Comparison of ENCODE assay signal across 8 mouse cellular contexts in the genomic region with DNA sequence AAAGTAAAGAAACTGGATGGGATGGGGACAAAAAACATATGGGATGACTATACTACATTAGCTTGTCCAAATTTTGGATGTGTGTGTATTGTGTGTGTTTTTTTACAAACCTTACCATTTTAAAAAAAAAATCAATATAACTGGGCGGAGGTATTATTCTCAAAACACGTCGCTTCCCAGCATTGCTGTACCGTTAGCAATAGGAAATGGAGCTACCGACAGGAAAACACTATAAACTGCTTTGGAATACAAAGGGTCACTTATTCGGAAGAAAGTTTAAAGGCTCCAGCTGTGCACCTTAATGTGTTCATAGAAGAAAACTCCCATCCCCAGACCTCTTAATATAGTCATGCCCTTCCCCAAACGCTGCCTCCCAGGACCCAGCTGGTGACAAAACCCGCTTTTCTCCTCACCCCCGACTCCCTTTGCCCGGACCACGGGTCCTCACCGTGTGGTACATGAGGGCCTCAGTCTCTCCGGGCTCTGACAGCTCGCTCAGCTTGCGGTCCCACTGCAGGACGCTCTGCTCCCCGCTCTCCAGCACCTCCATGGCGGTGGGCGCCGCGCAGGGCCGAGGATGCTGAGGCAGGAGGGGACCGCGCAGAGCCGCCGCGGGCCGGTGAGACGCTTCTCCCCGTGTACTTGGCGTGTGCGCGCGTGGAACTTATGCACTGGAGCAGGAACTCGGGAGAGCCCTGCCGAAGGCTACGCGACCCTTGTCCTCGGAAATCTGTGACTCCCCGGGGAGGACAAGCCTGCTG. TPM values are rescaled to one million over a fixed set of nuclear protein-coding genes. Genes with fewer than 3 reads are reported as not detected.
A peak's percentile ranks its signal among the peaks of the same experiment; 100 is the strongest.
DNase-seq lines count a peak whose midpoint lies in the region; ATAC-seq and TF ChIP-seq lines count a peak whose summit lies in the region.

No protein-coding gene starts in this region.

- H3K4me1 ChIP-seq in embryonic facial prominence, embryonic 15.5 days = peaks cover 32% of the 10 kb centered on the region
- no peaks in the 10 kb centered on the region for H3K4me1 ChIP-seq in hindbrain, embryonic 11.5 days (replicated peaks; ENCODE audit: control insufficient read depth, insufficient read depth, low read length)
- H3K4me1 ChIP-seq in liver, embryonic 16.5 days (ENCODE audit: control insufficient read depth, low read depth, low read length) = peaks cover 4% of the 10 kb centered on the region; the same call in 1 of the 2 replicates
- peaks cover 2% of the 10 kb centered on the region; the same call in 1 of the 2 replicates for H3K4me1 ChIP-seq in spleen, adult 2 months (ENCODE audit: control insufficient read depth, insufficient read depth, insufficient read length)

- DNase-seq in layer of hippocampus, adult 2 months (ENCODE audit: low spot score in 2 of 2) = peak in 1 of 2 experiments; percentile 25
- DNase-seq in layer of hippocampus, postnatal 14 days (ENCODE audit: low spot score in 2 of 2) = no peak
- peak; percentile 32 for DNase-seq in T-cell, adult 2 months (ENCODE audit: low spot score)
- peak; percentile 56 for DNase-seq in hindbrain, embryonic 11.5 days (ENCODE audit: low spot score)
- DNase-seq in spleen, adult 2 months (ENCODE audit: low read depth in 1 of 2, low spot score in 2 of 2) = peak in 1 of 2 experiments; percentile 32
- DNase-seq in urinary bladder, postnatal 36 days (ENCODE audit: low spot score in 2 of 2) = no peak

- peak overlapping the region; percentile 66 for H3K4me2 ChIP-seq in embryonic facial prominence, embryonic 15.5 days (replicated peaks)
- H3K4me2 ChIP-seq in hindbrain, embryonic 11.5 days (replicated peaks; ENCODE audit: low read depth, low read length) = peak overlapping the region; percentile 88
- H3K4me2 ChIP-seq in liver, embryonic 16.5 days (ENCODE audit: low read depth, low read length) = peak overlapping the region; percentile 91

- TF ChIP-seq POLR2A in spleen, adult 2 months (IDR thresholded peaks at IDR 0.05; ENCODE audit: low read depth, low read length) = no peak

- H3K9ac ChIP-seq in embryonic facial prominence, embryonic 15.5 days = peak overlapping the region; percentile 85
- H3K9ac ChIP-seq in hindbrain, embryonic 11.5 days (ENCODE audit: low read depth, low read length) = peak overlapping the region; percentile 60
- H3K9ac ChIP-seq in liver, embryonic 16.5 days (ENCODE audit: low read depth, low read length) = peak overlapping the region; percentile 75

- peak; percentile 44 for ATAC-seq in embryonic facial prominence, embryonic 15.5 days (ENCODE audit: insufficient number of reproducible peaks, low FRiP score, low TSS enrichment, low read depth)
- ATAC-seq in hindbrain, embryonic 11.5 days (ENCODE audit: low FRiP score) = peak; percentile 64
- ATAC-seq in liver, embryonic 16.5 days (ENCODE audit: low read depth) = peak; percentile 9; the same call in 1 of the 2 replicates

- H3K27ac ChIP-seq in layer of hippocampus, adult 2 months = peak overlapping the region; percentile 80
- H3K27ac ChIP-seq in embryonic facial prominence, embryonic 15.5 days (replicated peaks) = peak overlapping the region; percentile 95
- H3K27ac ChIP-seq in hindbrain, embryonic 11.5 days (ENCODE audit: low read depth, low read length) = peak overlapping the region; percentile 33; the same call in 1 of the 2 replicates
- peak overlapping the region; percentile 60; the same call in 1 of the 2 replicates for H3K27ac ChIP-seq in liver, embryonic 16.5 days (ENCODE audit: low read length)
- peak overlapping the region; percentile 44 for H3K27ac ChIP-seq in spleen, adult 2 months (ENCODE audit: insufficient read depth, low read length)

- WGBS in embryonic facial prominence, embryonic 15.5 days = under 1% methylated on average over 40 of the region's 40 CpGs
- WGBS in hindbrain, embryonic 11.5 days = under 1% methylated on average over 40 of the region's 40 CpGs
- under 1% methylated on average over 40 of the region's 40 CpGs for WGBS in liver, embryonic 16.5 days (ENCODE audit: insufficient replicate concordance)
- WGBS in spleen, adult 2 months = under 1% methylated on average over 40 of the region's 40 CpGs

- no peaks in the 10 kb centered on the region for H3K9me3 ChIP-seq in embryonic facial prominence, embryonic 15.5 days (replicated peaks)
- no peaks in the 10 kb centered on the region for H3K9me3 ChIP-seq in hindbrain, embryonic 11.5 days (ENCODE audit: control insufficient read depth, low read length)
- H3K9me3 ChIP-seq in liver, embryonic 16.5 days (replicated peaks; ENCODE audit: control insufficient read depth, low read length) = no peaks in the 10 kb centered on the region

- TF ChIP-seq CTCF in layer of hippocampus, adult 2 months (conservative IDR thresholded peaks at IDR 0.05) = no peak
- no peak for TF ChIP-seq CTCF in spleen, adult 2 months (IDR thresholded peaks at IDR 0.05; ENCODE audit: extremely low read depth, insufficient read depth, insufficient read length, insufficient replicate concordance)

- no peaks in the 10 kb centered on the region for H3K27me3 ChIP-seq in embryonic facial prominence, embryonic 15.5 days
- no peaks in the 10 kb centered on the region for H3K27me3 ChIP-seq in hindbrain, embryonic 11.5 days (ENCODE audit: control insufficient read depth, insufficient read depth, low read length)
- H3K27me3 ChIP-seq in liver, embryonic 16.5 days (ENCODE audit: control insufficient read depth, insufficient read depth, low read depth, low read length) = no peaks in the 10 kb centered on the region
- H3K27me3 ChIP-seq in spleen, adult 2 months (ENCODE audit: control insufficient read depth, insufficient read depth, low read length) = no peaks in the 10 kb centered on the region

- H3K4me3 ChIP-seq in layer of hippocampus, adult 2 months = peak overlapping the region; percentile 78
- peak overlapping the region; percentile 88 for H3K4me3 ChIP-seq in embryonic facial prominence, embryonic 15.5 days (replicated peaks)
- peak overlapping the region; percentile 64 for H3K4me3 ChIP-seq in hindbrain, embryonic 11.5 days (ENCODE audit: low read depth, low read length)
- H3K4me3 ChIP-seq in liver, embryonic 16.5 days (ENCODE audit: low read depth, low read length) = peak overlapping the region; percentile 78
- H3K4me3 ChIP-seq in spleen, adult 2 months (ENCODE audit: extremely low read depth, insufficient read depth, insufficient read length) = peak overlapping the region; percentile 76

- 0 out of 2 replicates have a peak, but pooled peaks cover 4% of the 10 kb centered on the region for H3K36me3 ChIP-seq in embryonic facial prominence, embryonic 15.5 days
- no peaks in the 10 kb centered on the region for H3K36me3 ChIP-seq in hindbrain, embryonic 11.5 days (ENCODE audit: control insufficient read depth, insufficient read depth, low read length)
- H3K36me3 ChIP-seq in liver, embryonic 16.5 days (ENCODE audit: control insufficient read depth, insufficient read depth) = no peaks in the 10 kb centered on the region
- no peaks in the 10 kb centered on the region for H3K36me3 ChIP-seq in spleen, adult 2 months (ENCODE audit: control insufficient read depth, insufficient read depth, low read length)

RNA-seq across cellular contexts. Expression of a gene that starts 0.5 kb away (rescaled TPM):
- total RNA-seq in layer of hippocampus, adult 2 months (2021) = 1 to 10 TPM; 8.3 to 9.8 TPM
- total RNA-seq in layer of hippocampus, postnatal 14 days (2021) = 10 to 100 TPM in 1 of 2 experiments, 1 to 10 TPM in 1; 9.4 to 11.0 TPM
- 27.3 and 28.1 TPM in 2 replicates for polyA plus RNA-seq in embryonic facial prominence, embryonic 15.5 days (2015; fragmentation: Nextera tagmentation; extraction: Ambion mirVana)
- 7.6 and 10.4 TPM in 2 replicates for polyA plus RNA-seq in hindbrain, embryonic 11.5 days (2014; fragmentation: Nextera tagmentation; extraction: Ambion mirVana)
- polyA plus RNA-seq in liver, embryonic 16.5 days (2015; fragmentation: Nextera tagmentation; extraction: Ambion mirVana) = 3.1 and 3.6 TPM in 2 replicates
- polyA plus RNA-seq in spleen, adult 2 months (2012; rRNA removed) = 6.6 and 6.8 TPM in 2 replicates

Comparison
In these comparisons a context has a peak if more than half of its experiments do, and no peak if none do; other contexts are left out.
1. DNase-seq: peak in T-cell, adult 2 months (single experiment) and hindbrain, embryonic 11.5 days (single experiment); none in layer of hippocampus, postnatal 14 days (0 of 2) and urinary bladder, postnatal 36 days (0 of 2).
2. H3K27ac ChIP-seq: peak in every context shown above with its lines; median percentile 95 in embryonic facial prominence, embryonic 15.5 days; 80 in layer of hippocampus, adult 2 months; 60 in liver, embryonic 16.5 days; 44 in spleen, adult 2 months; 33 in hindbrain, embryonic 11.5 days.
3. ATAC-seq: peak in every context shown above with its lines; median percentile 64 in hindbrain, embryonic 11.5 days; 44 in embryonic facial prominence, embryonic 15.5 days; 9 in liver, embryonic 16.5 days.
4. Peak in every context shown above with its lines, with median percentiles within 50 percentile points of each other: H3K4me3 ChIP-seq, H3K4me2 ChIP-seq and H3K9ac ChIP-seq.